Mouse (Mus musculus) midbrain, embryonic 15.5 days (tissue): ENCODE data around the gene AU041133. TPM values are rescaled to one million over a fixed set of nuclear protein-coding genes. Genes with fewer than 3 reads are reported as not detected.

ENCODE experiments used
- polyA plus RNA-seq: library from polyadenylated mRNA; unstranded; fragments of >200 nt; fragmentation: Nextera tagmentation; extraction: Ambion mirVana; gene quantifications from 2 replicates; pipeline ENCODE4 v1.2.1, GENCODE M21; 2015

Gene AU041133
- polyA plus RNA-seq, 1 experiment from 2014 or later, result 13.5 TPM

Other genes starting within 250 kb of the AU041133 start
- gene Zfp781, start 197.5 kb upstream of the AU041133 start, polyA plus RNA-seq, result 6.7 and 7.5 TPM in 2 replicates
- 17.3 and 17.8 TPM in 2 replicates for gene Zfp873, start 79.9 kb upstream of the AU041133 start, polyA plus RNA-seq
- 6.1 and 7.4 TPM in 2 replicates for gene BC024063, start 44.7 kb upstream of the AU041133 start, polyA plus RNA-seq
- gene Zfp938, start 113.3 kb downstream of the AU041133 start, polyA plus RNA-seq, result 28.1 and 29.2 TPM in 2 replicates
- not detected in 2 replicates for gene 4932415D10Rik, start 188.6 kb downstream of the AU041133 start, polyA plus RNA-seq
- gene Gm4924, start 226.2 kb downstream of the AU041133 start, polyA plus RNA-seq, result 15.0 and 20.9 TPM in 2 replicates